Mouse (Mus musculus) liver, postnatal 0 days (tissue): Measurements from ENCODE around the gene Paqr7. TPM values are rescaled to one million over a fixed set of nuclear protein-coding genes. Genes with fewer than 3 reads are reported as not detected.

Experiments
- ATAC-seq: fragments of 200-750 bp; cut with Nextera tagmentation; 2 replicates; pipeline ENCODE4 v1.8.0; 2017; ENCODE audit warnings: mild to moderate bottlenecking, moderate library complexity
- DNase-seq: peaks from one replicate; pipeline ENCODE4 v3.0.0-alpha.2; 2016
- H3K27ac ChIP-seq: fragments of 300-500 bp; sonication (generic); 2 replicates; pipeline ENCODE4 v1.5.1; 2014; ENCODE audit warnings: antibody characterized with exemption, moderate library complexity, mild to moderate bottlenecking, low read depth
- H3K27me3 ChIP-seq: fragments of 300-500 bp; sonication (generic); 2 replicates; pipeline ENCODE4 v1.6.1; 2014; ENCODE audit warnings: low read length, control low read depth, mixed read lengths; ENCODE audit not compliant: insufficient read depth
- H3K36me3 ChIP-seq: fragments of 300-500 bp; sonication (generic); replicated peaks from 2 replicates; pipeline ENCODE4 v1.6.1; 2014; ENCODE audit warnings: mild to moderate bottlenecking, control low read depth, low read length, moderate library complexity, mixed read lengths; ENCODE audit not compliant: insufficient read depth
- H3K4me1 ChIP-seq: fragments of 300-500 bp; sonication (generic); 2 replicates; pipeline ENCODE4 v1.6.1; 2014; ENCODE audit warnings: antibody characterized with exemption, mild to moderate bottlenecking, control low read depth; ENCODE audit not compliant: insufficient read depth
- H3K4me2 ChIP-seq: fragments of 300-500 bp; sonication (generic); 2 replicates; pipeline ENCODE4 v1.6.1; 2014; ENCODE audit warnings: low read depth, mild to moderate bottlenecking, low read length, moderate library complexity, mixed read lengths
- H3K4me3 ChIP-seq: fragments of 300-500 bp; sonication (generic); 2 replicates; pipeline ENCODE4 v1.5.1; 2014; ENCODE audit warnings: low read depth, low read length
- H3K9ac ChIP-seq: fragments of 300-500 bp; sonication (generic); replicated peaks from 2 replicates; pipeline ENCODE4 v1.6.1; 2014; ENCODE audit warnings: mild to moderate bottlenecking, moderate library complexity
- H3K9me3 ChIP-seq: fragments of 300-500 bp; sonication (generic); 2 replicates; pipeline ENCODE4 v1.6.1; 2016; ENCODE audit warnings: mild to moderate bottlenecking, control low read depth, low read length, mixed read lengths
- CTCF ChIP-seq: sonication (generic); IDR thresholded peaks from 2 replicates; pipeline ENCODE4 v1.5.1; 2016; ENCODE audit warnings: antibody characterized with exemption, low read depth
- EP300 ChIP-seq: IDR thresholded peaks from 2 replicates; pipeline ENCODE4 v1.6.1; 2016; ENCODE audit warnings: antibody characterized with exemption, low read depth, mild to moderate bottlenecking
- WGBS: fragments of 180-500 bp; shearing (Covaris S2); extraction: QIAGEN DNeasy Blood & Tissue Kit; methylation state at CpG from one replicate; pipeline ENCODE4 v1.1.7; 2014; ENCODE audit not compliant: insufficient replicate concordance; 5-methylcytosine and 5-hydroxymethylcytosine counted together
- polyA plus RNA-seq: library from polyadenylated mRNA; unstranded; fragments of >200 nt; fragmentation: Nextera tagmentation; extraction: Ambion mirVana; gene quantifications from 2 replicates; pipeline ENCODE4 v1.2.1, GENCODE M21; 2015

Gene Paqr7
- 12.4 and 17.8 TPM in 2 replicates for polyA plus RNA-seq

- 1% methylated on average over 34 of the region's 35 CpGs for WGBS
- Histone ChIP-seq H3K36me3 (no peaks in the 10 kb centered on the region), H3K27me3 (no peaks in the 10 kb centered on the region), H3K4me3 (peak within 1 kb of the TSS; percentile 65), H3K4me1 (peaks cover 50% of the 10 kb centered on the region), H3K9me3 (no peaks in the 10 kb centered on the region), H3K27ac (peak within 1 kb of the TSS; percentile 89), H3K4me2 (peak within 1 kb of the TSS; percentile 95), H3K9ac (peak within 1 kb of the TSS; percentile 69)
- peak; percentile 73 for ATAC-seq
- DNase-seq: peak; percentile 85
- TF ChIP-seq EP300 (no peak), CTCF (peak; percentile 12; the same call in 1 of the 2 replicates)
Measured at GRCm38 (mm10) chr4:134496595-134497210, at the start of gene Paqr7. TSS of gene Paqr7 (plus strand) at chr4:134496697.

- Histone ChIP-seq H3K9me3 (no peaks in the 10 kb centered on the region), H3K9ac (no peak overlapping the region), H3K4me3 (no peak overlapping the region), H3K27ac (no peak overlapping the region), H3K27me3 (0 out of 2 replicates have a peak, but pooled peaks cover 2% of the 10 kb centered on the region), H3K36me3 (no peaks in the 10 kb centered on the region), H3K4me2 (no peak overlapping the region), H3K4me1 (no peaks in the 10 kb centered on the region)
- 46% methylated on average over 23 of the region's 23 CpGs for WGBS
- no peak for TF ChIP-seq EP300
- TF ChIP-seq CTCF: no peak
- ATAC-seq (no peak), DNase-seq (no peak)
Measured at GRCm38 (mm10) chr4:134447966-134448365, 48.5 kb upstream of the Paqr7 start.

- H3K4me1 ChIP-seq: no peaks in the 10 kb centered on the region
- TF ChIP-seq CTCF (no peak), EP300 (no peak)
Measured at GRCm38 (mm10) chr4:134449595-134450391, 46.7 kb upstream of the Paqr7 start.

GRCm38 (mm10) chr4:134450392-134451195 is 45.9 kb upstream of the Paqr7 start:
- 39% methylated on average over 20 of the region's 20 CpGs for WGBS
- ATAC-seq: no peak
- no peak for DNase-seq
- Histone ChIP-seq H3K4me2 (no peak overlapping the region; the same call in 1 of the 2 replicates), H3K27ac (no peak overlapping the region), H3K4me1 (peaks cover 7% of the 10 kb centered on the region; the same call in 1 of the 2 replicates), H3K4me3 (no peak overlapping the region), H3K9ac (no peak overlapping the region), H3K36me3 (no peaks in the 10 kb centered on the region), H3K9me3 (no peaks in the 10 kb centered on the region), H3K27me3 (0 out of 2 replicates have a peak, but pooled peaks cover 2% of the 10 kb centered on the region)
- TF ChIP-seq CTCF: no peak
- TF ChIP-seq EP300: no peak

More at GRCm38 (mm10) chr4:134449595-134450391, 46.7 kb upstream of the Paqr7 start:
- Histone ChIP-seq H3K27me3 (0 out of 2 replicates have a peak, but pooled peaks cover 2% of the 10 kb centered on the region), H3K36me3 (no peaks in the 10 kb centered on the region), H3K4me2 (no peak overlapping the region), H3K9ac (no peak overlapping the region), H3K27ac (no peak overlapping the region), H3K4me3 (no peak overlapping the region), H3K9me3 (no peaks in the 10 kb centered on the region)
- no peak for ATAC-seq
- 55% methylated on average over 13 of the region's 13 CpGs for WGBS
- no peak for DNase-seq

- TF ChIP-seq EP300: no peak
- TF ChIP-seq CTCF: no peak
- no peaks in the 10 kb centered on the region for H3K36me3 ChIP-seq
- WGBS: 56% methylated on average over 9 of the region's 9 CpGs
- no peak overlapping the region for H3K4me3 ChIP-seq
- no peak for DNase-seq
- no peak overlapping the region for H3K27ac ChIP-seq
- ATAC-seq: no peak
- H3K4me2 ChIP-seq: no peak overlapping the region
- no peaks in the 10 kb centered on the region for H3K9me3 ChIP-seq
- H3K4me1 ChIP-seq: peaks cover 9% of the 10 kb centered on the region; the same call in 1 of the 2 replicates
- H3K9ac ChIP-seq: no peak overlapping the region
- H3K27me3 ChIP-seq: 0 out of 2 replicates have a peak, but pooled peaks cover 2% of the 10 kb centered on the region
Measured at GRCm38 (mm10) chr4:134451484-134451883, 45.0 kb upstream of the Paqr7 start.
